Mouse (Mus musculus): ENCODE measurements around the gene Osbpl2. TPM values are rescaled to one million over a fixed set of nuclear protein-coding genes. Genes with fewer than 3 reads are reported as not detected.
"Not testable (repeated sequence)": the region's sequence is repeated elsewhere in the genome, so short reads cannot be mapped to it uniquely, and the experiment has no call there.

Osbpl2 gene
- total RNA-seq, 2 experiments from 2014 or later = 44.2 to 50.4 TPM

DNA sequence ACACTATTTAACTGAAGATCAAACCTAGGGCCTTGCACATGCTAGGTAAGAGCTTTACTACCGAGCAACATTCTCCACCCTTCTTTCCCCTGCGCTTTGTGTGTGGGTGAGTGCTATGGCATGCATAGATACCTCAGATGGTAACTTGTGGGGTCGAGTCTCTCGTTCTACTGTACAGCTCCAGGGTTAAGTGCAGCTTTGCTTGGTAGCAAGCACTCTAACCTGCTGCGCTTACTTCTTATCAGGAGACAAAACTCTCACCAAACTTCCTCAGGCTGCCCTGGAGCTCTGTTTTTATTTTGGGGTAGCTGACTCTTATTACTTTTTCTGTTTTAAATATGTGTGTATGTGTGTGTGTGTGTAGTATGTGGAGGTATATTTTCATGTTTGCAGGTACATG, 16.3 kb downstream of the Osbpl2 start:
- DNase-seq (ENCODE audit: low spot score in 2 of 2) = no peak
- intact Hi-C loops (cut with DNase I) = no loop called here

DNA sequence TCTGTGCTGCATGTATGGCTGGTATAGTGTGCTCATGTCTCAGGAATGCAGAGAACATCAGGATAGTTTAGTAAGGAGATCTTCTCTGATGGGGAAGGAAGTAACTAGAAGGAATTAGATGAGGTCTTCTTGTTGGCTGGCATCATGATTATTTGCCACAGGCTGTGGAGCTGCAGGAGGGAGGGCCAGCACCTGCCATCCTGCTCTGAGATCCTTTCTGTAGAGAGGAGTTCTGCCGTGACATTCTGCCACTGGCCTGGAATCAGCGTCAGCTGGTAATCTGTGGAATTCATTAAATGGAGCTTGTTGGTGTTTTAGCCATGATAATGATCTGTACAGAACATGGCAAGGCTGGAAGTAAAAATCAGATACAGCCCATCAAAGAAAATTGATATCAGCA, 27.0 kb downstream of the Osbpl2 start:
- no peak for DNase-seq (ENCODE audit: low spot score in 2 of 2)
- intact Hi-C loops (cut with DNase I) = no loop called here

DNA sequence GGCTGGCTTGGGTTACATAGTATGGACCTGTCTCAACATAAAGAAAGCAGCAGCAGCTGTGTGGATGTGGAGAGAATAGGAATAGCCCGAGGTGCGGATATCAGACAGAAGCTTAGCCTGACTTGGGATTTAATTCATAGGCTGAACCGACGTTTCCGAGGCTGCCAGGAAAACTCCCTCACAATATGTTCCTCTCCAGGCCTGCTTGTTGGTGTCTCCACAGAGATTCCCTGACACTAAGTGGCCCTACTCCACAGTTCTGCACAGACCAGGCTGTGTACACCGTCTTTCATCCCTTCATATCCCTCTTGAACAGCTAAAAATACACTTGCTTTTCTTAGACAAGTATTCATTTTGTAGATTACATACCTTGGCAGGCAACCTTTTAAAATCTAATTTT, 28.3 kb downstream of the Osbpl2 start:
- DNase-seq (ENCODE audit: low spot score in 2 of 2) = peak in 1 of 2 experiments; percentile 33
- intact Hi-C loops (cut with DNase I) = no loop called here

DNA sequence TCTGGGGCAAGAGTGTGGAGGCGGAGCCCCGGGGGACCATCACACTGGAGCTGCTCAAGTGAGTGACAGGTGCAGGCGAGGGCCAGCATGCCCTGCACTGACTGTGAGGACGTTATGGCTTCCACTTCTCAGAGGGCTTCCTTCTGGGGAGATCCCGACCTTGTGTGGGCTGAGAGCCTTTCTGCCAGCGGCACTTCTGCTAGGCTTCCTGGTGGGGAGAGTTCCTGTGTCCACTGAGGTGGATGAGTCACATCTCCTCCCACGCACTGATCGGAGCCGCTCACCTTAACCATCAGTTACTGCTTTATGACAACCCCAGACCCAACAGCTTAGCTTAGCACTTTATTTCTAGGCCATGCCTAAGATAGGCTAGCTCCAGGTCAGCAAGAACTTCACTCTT, 29.4 kb downstream of the Osbpl2 start:
- intact Hi-C loops (cut with DNase I) = no loop called here
- DNase-seq (ENCODE audit: low spot score in 2 of 2) = no peak

DNA sequence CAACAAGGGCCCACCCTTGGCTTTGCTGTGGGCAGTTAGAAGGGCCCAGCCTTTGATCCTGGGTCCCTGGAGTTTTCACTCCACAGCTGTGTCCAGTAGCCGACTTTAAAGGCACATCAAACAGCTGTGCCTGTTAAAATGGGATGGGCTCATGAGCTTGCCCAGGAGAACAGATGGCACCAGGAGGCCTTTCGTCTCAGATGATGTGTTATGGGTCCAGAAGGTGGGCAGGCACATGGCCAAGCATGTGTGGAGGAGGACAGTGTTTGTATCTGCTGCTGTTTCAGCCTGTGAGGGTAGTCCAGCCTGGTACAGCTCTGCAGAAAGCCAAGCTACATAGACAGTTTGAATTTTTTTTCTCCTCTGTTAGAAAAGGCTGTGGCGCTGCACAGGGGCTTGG, 35.7 kb downstream of the Osbpl2 start:
- intact Hi-C loops (cut with DNase I) = no loop called here
- DNase-seq (ENCODE audit: low spot score in 2 of 2) = peak; percentile 60 to 62

DNA sequence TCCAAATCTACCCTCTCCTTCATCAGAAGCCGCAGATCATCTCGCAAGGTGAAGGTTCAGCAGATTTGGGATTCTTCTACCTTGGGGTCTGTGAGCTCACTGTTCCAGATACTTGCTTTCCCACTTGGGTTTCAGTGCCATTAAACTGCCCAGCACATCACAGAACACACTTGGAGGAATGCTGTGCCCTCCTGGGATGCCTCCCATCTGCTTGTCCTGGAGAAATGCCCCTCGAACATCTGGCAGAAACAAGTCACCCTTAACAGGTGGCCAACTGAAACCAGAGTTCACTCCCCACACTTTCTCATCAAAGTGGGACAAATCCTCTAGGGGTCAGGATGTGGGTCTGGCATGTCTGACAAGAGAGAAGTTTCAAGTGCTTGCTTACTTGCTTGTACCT, 39.5 kb downstream of the Osbpl2 start:
- no peak for DNase-seq (ENCODE audit: low spot score in 2 of 2)
- intact Hi-C loops (cut with DNase I) = no loop called here

DNA sequence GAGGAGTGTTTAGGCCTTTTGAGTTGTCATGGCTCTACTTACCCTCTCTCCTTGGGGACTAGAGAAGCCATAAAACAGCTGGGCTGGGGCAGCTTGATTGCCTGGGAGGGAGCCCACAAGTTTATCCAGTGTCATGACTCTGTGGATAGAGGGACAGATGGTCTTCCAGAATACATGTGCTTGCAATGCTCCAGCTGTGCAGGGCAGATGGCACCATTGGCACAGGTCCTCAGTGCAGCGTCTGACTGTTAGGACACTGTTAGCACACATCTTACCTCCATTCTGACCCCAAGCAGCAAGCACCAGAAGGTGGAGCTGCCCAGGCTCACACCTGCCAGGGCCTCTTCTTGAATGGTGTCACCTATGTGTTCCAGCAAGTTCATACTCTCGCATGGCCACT, 46.7 kb downstream of the Osbpl2 start:
- intact Hi-C loops (cut with DNase I) = no loop called here
- no peak for DNase-seq (ENCODE audit: low spot score in 2 of 2)

DNA sequence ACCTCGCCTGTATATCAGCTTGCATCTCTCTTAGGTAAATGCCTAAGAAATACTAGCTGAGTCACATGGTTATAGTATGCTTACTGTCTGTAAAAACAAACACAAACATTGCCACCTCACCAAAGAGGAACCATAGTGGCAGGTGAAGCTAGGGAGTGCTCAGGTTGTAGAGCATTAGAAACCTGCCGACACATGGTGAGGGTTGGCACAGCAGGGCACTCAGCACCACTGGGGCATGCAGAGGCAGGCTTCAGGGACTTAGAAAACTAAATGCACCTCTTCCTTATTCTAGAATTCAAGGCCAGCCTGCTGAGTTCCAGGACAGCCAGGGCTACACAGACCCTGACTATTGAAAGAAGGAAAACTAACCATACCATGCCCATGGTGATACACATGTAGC, 47.8 kb downstream of the Osbpl2 start:
- intact Hi-C loops (cut with DNase I) = no loop called here
- DNase-seq (ENCODE audit: low spot score in 2 of 2) = no peak

DNA sequence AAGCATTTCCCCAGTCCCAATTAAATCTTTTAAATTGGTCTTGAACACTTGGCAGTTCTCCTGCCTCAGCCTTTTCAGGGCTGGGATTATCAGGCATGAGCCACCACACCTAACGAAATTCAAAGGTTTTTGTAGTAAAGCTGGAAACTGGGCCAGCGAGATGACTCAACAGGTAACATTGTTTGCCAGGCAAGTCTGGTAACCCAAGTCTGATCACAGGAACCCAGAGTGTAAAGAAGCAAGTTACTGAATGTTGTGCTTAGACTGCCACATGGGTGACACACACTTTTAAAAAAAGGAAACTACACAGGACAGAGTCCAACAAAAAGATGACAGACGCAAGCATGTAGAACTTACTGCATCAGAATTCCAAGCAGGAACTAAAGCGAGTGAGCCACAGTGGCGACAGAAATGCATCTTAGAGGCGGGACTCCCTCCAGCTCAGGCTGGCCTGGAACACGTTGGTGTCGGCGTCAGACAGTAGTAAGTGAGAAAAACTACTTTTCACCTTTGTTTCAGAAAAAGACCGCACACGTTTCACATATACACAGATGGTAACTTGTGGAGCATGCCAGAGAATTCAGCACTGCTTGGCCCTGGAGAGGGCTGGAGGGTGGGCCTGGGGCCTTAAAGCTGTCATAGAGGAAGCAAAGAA, 51.2 kb downstream of the Osbpl2 start:
- intact Hi-C loops (cut with DNase I) = no loop called here
- no peak for DNase-seq (ENCODE audit: low spot score in 2 of 2)

DNA sequence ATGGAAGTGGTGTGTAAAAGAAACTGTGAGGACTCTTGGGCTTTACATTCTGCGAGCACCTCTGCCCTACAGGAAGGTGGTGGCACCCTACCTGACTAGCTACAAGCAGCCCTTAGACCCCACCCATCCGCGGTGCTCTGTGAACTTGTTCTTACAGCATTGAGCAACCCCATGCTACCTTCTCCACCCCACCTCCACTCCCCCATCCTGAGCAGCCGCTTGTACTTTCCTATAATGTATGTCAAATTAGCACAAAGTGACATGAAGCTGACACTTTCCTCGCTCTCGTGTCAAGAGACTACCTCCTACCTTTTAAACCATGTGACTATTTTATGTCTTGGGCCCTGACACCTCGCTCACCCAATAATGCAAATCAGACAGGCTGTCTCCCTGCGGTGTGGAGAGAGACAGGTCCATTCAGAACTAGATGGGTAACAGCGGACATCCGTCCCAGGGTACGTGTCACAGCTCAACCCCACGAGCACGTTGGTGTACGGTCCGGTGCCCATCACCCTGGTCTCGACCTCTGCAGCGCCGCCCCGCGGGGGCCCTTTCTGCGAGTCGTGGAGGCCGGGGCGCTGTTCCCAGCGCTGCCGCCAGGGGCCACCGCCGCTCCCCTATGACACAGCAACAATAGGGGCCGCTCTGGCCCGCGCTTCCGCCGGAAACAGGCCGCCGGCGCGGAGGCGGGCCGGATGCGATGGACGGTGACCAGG, 51.9 kb downstream of the Osbpl2 start, which contains the start of gene Adrm1:
TSS of gene Adrm1 (plus strand) at position 680 of the 716 bp plus-strand sequence.
- DNase-seq (ENCODE audit: low spot score in 2 of 2) = peak; percentile 96 to 99
- intact Hi-C loops (cut with DNase I) = no loop called here

DNA sequence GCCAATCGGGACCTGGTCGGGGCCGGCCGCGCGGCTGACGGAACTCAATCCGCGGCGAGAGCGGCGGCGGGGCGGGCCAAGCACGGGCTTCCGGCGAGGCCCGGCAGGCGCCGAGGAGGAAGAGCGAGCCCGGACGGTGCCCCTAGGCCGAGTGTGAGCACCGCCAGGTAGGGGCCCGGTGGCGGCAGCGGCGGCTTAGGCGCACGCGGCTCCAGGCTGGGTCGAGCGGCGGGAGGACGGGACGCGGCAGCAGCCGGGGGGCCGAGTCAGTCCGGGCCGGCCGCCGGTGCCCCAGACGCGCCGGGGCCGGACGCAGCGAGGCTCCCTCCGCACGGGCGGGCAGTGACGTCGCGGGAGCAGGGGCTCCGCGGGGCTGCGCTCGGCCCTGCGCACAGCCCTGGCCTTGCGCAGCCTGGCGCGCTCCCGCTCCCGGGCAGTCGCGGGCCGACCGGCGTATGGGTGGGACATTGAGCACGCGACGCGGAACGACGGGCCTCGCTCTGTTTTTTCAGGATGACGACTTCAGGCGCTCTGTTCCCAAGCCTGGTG, 52.5 kb downstream of the Osbpl2 start:
- intact Hi-C loops (cut with DNase I) = no loop called here
- DNase-seq (ENCODE audit: low spot score in 2 of 2) = no peak

DNA sequence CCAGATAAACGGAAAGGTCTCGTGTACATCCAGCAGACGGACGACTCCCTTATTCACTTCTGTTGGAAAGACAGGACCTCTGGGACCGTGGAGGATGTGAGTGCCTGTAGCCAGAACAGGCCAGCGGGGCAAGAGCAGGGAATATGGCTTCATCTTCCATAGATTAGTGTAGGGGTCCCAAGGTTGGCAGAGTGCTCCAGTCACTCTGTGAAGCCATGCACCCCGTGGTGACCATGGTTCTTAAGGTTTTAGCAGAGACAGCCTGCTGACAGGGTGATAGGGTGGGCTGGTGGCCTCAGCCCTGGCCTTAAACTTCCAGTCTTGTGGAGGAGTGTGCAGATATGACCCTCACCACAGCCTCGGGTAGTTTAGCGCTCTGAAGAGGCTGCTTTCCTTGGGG, 53.0 kb downstream of the Osbpl2 start:
- intact Hi-C loops (cut with DNase I) = no loop called here
- DNase-seq (ENCODE audit: low spot score in 2 of 2) = no peak

DNA sequence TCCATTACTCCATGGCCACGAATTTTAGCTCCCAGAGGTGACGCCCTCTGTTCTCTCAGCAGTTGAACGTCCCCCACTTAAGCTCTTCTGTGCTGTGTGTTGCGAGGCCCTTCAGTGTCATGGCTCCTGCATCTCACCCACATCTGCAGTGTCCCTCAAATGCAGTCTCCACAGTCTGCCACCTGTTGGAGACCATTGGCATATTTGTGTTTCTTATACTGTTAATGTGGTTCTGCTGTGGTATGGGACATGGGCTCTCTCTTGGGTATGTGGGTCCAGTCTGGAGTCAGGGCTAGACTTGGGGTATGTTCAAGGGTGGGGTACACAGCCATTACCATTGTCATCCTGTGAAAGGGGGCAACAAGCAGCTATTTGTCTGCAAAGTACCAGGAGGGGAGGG, 54.1 kb downstream of the Osbpl2 start:
- no peak for DNase-seq (ENCODE audit: low spot score in 2 of 2)
- intact Hi-C loops (cut with DNase I) = no loop called here

DNA sequence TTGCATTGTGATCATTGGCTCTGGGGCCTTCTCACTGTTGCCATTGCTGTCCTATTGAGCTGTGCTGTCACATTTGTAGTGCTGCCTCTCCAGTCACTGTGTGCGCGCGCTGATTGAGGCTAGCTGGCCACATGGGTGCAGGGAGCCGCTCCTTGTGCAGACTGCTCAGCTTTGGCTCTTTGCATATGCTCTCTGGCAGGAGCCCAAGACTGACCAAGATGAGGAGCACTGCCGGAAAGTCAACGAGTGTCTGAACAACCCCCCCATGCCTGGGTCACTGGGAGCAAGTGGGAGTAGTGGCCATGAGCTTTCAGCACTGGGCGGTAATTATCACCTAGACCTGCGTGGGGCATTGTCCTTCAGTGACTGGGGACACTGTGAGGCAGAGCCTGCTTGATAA, 54.6 kb downstream of the Osbpl2 start:
- intact Hi-C loops (cut with DNase I); DNase-seq (ENCODE audit: low spot score in 2 of 2): not testable (repeated sequence)

DNA sequence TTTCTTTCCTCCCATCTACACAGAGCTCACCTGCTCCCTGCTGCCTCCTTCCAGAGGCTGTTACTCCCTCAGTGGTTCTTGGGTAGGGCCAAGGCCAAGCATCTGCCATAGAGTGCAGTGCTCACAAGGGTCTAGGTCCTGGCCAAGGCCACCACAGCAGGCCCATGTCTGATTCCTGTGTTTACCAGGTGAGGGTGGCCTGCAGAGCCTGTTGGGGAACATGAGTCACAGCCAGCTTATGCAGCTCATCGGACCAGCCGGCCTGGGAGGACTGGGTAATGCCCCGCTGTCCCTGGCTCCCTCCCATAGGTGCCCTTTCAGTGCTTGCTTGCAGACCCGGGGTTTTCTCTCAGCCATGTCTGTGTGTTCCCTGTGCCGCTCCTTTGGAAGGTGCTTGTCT, 55.0 kb downstream of the Osbpl2 start:
- intact Hi-C loops (cut with DNase I) = no loop called here
- no peak for DNase-seq (ENCODE audit: low spot score in 2 of 2)

DNA sequence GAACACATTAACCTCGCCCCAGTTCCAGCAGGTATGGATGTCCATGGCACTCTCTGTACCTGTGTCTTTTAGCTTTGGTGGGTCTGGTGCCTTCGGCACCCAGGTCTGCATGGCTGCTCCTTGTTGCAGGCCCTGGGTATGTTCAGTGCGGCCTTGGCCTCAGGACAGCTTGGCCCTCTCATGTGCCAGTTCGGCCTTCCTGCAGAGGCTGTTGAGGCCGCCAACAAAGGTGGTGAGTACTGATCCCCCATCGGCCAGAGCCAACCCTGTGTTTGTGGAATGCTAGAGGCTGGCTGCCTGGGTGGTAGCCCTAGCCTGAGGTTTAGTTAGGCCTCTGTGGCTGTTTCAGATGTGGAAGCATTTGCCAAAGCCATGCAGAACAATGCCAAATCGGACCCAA, 56.6 kb downstream of the Osbpl2 start:
- intact Hi-C loops (cut with DNase I) = no loop called here
- DNase-seq (ENCODE audit: low spot score in 2 of 2) = no peak

DNA sequence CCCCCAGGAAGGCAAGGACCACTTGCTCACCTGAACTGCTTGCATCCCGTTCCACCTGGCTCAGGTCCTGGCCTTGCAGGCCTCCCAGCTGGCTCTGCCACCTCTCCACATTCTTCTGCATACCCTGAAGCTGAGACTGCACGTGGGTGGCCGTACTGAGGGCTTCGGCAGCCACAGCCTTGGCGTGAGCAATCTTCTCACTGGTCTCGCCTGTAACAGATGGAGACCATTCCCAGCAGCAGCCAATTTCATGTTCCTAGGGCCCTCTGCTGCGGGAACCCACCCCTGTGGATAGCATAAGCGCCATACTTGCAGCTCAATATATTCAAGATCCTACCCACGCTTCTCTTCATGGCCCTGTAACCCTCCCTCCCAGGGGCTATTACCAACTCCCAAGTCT, 62.4 kb downstream of the Osbpl2 start:
- no peak for DNase-seq (ENCODE audit: low spot score in 2 of 2)

DNA sequence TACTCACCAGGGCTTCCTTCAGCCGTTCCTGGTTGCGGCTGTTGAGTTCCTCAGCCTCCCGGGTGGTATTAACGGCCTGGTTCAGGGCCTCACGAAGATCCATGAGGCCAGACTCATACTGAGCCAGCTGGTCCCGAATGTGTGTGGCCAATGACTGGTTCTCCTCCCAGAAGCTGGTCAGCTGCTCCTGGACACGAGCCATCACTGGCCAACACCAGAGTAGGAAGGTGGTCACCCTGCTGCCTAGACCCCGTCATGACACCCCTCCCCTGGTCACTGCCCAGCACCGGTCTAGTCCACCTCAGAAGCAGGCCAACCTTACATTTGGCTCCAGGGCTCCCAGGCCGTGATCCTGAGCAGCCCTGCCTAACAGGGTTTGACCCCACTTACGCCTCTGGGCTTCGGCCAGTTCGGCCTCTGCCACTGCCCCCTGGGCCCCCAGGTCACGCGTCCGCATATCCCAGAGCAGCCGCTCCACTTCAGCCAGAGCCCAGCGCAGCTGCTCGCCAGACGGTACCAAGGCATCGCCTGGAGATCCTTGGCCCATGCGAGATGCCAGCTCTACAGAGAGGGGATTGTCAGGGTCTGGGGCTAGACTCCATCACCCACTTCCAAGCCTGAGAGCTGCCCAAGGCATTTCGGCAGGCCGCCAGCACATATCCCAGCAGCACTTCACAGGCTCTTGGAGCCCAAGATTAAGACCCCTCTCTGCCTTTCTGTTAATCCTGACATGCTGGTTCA, 65.1 kb downstream of the Osbpl2 start:
- no peak for DNase-seq (ENCODE audit: low spot score in 2 of 2)
- intact Hi-C loops (cut with DNase I) = no loop called here

More for the DNA sequence above, 62.4 kb downstream of the Osbpl2 start:
- intact Hi-C loops (cut with DNase I) = no loop called here

DNA sequence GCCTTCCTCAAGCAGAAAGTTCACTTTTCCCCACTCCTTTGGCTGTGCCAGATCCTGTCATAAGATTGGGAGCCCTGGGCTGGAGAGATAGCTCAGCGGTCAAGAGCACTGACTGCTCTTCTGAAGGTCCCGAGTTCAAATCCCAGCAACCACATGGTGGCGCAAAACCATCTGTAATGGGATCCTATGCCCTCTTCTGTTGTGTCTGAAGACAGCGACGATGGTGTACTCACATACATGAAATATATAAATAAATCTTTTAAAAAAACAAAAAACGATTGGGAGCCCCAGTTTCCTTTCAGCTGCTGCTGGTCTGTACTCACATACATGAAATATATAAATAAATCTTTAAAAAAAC, 65.6 kb downstream of the Osbpl2 start:
- intact Hi-C loops (cut with DNase I) = no loop called here
- DNase-seq (ENCODE audit: low spot score in 2 of 2) = no peak

DNA sequence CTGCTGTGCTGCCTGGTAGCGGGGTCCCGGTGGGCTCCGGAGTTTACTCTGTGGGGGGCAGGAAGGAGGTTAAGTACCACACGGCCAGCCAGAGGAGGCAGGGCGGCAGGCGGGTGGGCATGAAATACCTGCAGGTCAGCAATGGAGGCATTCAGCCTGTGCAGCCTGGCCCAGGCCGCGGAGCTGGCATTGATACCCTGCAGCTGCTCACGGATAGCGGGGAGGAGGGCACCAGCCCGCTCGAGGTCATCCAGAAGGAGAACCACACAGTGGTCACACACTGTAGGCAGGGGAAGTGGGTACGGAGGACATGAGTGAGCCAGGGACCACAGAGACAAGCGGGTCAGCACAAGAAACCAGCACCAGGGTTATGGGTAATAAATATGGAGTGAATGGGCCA, 66.6 kb downstream of the Osbpl2 start:
- intact Hi-C loops (cut with DNase I) = no loop called here
- no peak for DNase-seq (ENCODE audit: low spot score in 2 of 2)

DNA sequence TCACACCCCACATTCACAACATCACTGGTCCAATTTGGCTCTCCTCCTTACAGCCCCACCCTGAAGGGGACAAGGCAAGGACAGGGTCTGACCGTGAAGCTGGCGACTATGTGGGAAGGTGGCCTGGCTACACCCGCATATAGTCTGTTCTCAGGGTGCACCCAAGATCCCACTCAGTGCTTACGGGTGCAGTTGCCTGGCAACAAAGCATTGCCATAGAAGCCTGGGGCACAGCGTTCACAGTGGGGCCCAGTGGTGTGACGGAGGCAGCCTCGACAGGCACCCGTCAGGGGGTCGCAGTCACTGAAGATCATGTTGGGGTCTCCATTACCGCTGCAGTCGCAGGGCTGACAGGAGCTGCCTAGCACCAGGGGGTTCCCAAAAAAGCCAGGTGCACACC, 68.3 kb downstream of the Osbpl2 start:
- intact Hi-C loops (cut with DNase I) = no loop called here
- no peak for DNase-seq (ENCODE audit: low spot score in 2 of 2)

Data from left cerebral cortex, postnatal 36 days (tissue).